Mouse (Mus musculus): ENCODE data around the gene Sptb.

Sptb gene

DNA sequence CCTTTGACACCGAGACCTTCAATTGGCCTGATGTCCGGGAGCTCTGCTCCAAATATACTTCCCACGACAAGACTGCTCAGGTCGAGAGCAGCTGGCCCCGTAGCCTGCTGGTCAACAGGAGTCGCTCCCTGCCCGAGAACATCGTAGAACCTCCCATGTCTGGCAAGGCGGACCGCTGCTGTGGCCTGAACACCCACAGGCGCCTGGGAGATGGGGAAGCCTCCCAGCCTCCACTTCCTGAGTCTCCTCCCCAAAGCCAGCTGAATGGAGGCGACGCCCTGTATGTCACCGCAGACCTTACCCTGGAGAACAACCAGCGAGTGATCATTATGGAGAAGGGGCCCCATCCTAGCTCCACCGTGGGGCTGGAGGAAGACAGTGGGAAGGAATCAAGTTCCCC, 132.5 kb downstream of the Sptb start:
- in situ Hi-C loops (cut with MseI, MboI), result no loop called here

DNA sequence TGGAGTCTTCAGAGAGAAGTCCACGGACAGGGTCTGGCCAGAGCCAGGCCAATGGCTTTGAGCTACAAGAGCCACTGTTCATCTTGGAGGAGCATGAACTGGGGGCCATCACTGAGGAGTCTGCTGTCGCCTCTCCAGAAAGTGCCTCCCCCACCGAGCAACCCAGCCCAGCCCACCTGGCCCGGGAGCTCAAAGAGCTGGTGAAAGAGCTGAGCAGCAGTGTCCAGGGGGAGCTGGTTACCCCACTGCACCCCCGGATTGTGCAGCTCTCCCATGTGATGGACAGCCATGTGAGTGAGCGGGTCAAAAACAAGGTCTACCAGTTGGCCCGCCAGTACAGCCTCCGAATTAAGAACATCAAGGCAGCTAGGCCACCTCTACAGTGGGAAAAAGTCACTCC, 133.5 kb downstream of the Sptb start:
- in situ Hi-C loops (cut with MseI, MboI), result no loop called here

DNA sequence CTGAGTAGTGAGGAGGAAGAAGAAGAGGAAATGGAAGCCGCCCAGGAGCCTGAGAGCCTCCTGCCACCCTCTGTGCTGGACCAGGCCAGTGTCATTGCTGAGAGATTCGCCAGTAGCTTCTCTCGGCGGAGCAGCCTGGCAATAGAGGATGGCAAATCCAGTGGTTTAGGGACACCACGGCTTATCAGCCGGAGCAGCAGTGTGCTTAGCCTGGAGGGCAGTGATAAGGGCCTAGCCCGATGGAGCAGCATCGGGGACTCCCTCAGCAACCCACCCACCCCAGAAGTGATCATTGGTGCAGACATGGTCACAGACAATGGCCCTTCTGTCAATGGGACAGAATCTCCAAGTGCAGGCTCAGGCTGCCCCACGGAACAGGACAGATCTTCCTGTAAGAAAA, 134.3 kb downstream of the Sptb start:
- in situ Hi-C loops (cut with MseI, MboI), result no loop called here

DNA sequence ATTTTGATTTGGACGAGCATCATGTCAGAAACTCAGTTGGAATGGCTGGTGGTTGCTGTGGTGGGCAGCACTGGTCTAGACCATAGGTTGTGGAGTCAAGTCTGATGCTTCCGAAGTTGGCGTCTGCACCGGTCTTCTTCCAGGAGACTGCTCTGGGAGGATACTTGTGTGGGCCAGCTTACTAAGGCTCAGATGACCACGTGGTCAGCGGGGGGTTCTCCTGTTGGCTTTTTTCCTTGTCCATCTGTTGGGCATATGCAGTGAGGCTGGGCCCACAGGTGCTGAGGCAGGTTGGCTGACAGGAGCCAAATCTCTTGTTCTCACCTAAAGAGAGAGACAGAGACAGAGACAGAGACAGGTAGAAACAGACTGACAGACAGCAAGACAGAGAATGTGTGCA, 135.5 kb downstream of the Sptb start:
- in situ Hi-C loops (cut with MseI, MboI), result no loop called here

DNA sequence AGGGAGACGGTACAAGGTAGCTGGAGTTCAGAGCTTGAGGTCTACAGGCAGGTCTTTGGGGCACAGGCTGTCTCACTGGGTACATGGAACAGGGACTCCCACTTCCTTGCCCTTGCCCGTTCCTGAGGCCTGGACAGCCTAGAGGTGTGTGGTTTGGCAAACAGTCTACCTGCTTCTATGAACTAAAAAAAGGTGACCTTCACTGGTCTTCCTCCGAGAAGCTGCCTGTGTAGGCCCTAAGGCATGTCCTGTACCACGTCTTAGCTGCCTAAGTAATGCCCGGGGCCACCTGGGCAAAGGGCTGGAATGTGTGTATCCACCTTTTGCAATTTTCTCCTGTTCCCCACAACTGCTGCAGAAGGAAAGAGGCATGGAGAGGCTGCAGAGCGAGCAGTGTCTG, 137.0 kb downstream of the Sptb start:
- in situ Hi-C loops (cut with MseI, MboI), result no loop called here

DNA sequence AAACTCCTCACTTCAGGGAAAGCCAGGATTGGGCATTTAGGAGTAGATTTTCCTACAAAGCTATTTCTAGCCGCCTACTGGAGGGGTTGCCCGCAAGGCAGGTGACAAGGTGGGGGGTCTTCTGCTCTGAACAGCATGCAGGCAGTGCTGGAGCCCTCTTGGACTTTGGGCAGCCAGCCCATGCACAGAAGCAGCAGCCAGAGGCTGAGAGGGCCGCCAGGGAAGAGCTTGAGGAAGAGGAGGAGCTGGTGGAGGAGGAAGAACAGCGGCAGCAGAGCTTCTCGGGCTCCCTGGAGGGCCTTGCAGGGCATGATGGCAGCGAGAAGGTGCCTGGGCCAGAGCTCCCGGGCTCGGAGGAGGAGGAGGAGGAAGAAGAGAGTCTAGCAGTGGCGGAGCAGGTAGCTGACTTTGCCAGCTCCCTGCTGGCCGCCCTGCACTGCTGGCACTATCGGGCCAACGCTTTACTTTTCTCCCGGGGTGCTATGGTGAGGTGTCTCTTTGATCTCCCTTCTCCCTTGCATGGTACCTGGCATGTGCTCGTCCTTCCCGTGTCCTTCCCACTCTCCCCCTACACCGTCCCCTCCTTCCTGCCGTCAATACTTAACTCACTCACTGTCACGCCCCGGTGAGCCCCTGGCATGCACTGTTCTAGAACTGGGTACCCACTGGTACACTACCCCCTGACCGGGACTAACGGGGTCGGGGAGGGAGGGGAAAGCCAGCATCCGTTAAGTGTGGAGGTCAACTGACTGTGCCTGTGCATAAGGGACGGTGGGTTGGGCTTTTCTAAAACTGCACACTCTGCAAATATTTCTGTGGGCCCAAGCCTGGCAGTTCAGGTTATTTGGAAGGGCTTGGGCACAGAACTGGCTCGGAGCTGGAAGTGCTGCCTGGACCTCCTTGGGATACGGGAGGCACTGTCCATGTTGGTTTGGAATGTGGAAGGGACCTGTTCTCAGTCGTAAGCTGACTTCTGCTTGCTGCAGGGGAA, 137.8 kb downstream of the Sptb start:
- in situ Hi-C loops (cut with MseI, MboI), result no loop called here

DNA sequence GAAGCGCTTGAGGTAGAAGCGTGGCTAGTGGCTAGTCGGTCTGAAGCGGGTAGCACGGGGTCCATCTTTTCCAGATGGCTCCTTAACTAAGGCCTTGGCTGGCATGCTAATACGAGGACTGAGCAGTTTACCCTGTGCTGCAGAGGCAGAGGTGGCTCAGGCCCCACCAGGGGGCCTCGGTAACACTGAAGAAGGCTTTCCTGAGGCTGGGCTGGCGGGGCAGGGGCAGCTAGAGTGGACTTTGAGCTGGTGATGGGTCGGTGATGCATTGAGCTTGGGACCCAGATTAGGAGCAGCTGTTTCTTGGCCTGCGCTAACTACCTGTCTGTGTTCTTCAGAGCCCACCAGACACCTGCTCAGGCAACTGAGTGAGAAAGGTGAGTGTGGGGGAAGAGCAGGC, 139.1 kb downstream of the Sptb start:
- in situ Hi-C loops (cut with MseI, MboI), result no loop called here

DNA sequence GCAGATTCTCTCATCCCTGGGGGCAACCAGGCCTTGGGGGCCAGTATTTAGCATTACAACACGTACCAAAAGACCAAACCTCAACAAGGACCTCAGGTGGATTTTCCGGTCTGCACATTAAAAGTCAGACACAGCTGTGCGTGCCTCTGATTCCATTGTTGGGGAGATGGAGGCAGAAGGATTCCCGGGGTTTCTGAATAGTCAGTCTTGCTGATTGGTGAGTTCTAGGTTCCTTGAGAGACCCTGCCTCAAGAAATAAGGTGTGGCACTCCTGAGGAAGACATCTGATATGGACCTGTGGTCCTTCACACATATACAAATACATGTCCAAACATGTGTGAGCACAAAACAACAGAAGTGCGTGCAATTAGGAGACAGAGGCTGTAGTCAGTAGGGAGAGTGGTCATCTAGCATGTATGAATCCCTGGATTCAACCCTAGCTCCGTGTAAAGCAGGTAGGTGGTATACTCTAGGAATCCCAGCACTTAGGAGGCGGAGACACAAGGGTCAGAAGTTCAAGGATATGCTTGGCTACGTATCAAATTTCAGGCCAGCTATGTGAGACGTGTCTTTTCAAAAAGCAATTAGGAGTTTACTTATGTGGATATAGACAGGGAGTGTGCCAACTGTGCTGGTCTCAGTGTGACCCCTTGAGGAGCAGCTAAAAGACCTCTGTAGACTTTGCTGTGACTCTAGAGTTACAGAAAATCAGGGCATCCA, 140.0 kb downstream of the Sptb start:
- in situ Hi-C loops (cut with MseI, MboI), result no loop called here

DNA sequence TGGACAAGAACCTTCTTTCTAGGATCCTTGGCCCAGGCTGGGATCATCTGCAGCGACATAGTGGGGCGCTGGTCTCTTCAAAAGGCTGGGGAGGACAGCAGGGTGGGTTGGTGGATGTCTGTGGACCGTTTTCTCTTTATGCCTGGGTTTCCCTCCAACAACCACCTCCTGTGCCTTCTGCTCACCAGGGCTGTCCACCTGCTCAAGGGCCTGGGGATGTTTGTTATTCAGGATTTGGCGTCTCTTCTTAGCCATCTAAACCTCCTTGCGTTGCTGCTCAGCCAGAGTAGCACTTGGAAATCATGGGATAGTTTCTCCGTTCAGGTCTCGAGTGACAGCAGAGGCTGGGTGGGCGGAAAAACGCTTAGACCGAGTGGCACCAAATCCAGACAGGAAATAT, 144.1 kb downstream of the Sptb start:
- in situ Hi-C loops (cut with MseI, MboI), result no loop called here

DNA sequence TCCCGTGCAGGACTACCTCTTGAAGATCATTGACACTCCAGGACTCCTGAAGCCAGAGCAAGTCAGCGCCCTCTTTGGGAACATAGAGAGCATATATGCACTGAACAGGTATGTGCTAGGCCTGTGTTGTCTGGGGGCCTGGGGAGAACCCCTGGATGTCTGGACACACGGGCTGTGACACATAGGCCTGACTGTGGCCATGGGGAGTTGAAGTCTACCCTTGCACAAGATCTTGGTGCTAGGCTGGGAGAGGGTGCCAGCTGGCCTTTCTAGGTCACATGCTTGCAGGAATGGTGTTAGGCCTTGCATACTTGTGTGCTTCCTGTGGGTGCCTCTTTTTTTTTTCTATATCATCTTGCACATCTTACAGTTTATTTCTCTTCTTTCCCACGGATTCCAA, 148.2 kb downstream of the Sptb start:
- in situ Hi-C loops (cut with MseI, MboI), result no loop called here

DNA sequence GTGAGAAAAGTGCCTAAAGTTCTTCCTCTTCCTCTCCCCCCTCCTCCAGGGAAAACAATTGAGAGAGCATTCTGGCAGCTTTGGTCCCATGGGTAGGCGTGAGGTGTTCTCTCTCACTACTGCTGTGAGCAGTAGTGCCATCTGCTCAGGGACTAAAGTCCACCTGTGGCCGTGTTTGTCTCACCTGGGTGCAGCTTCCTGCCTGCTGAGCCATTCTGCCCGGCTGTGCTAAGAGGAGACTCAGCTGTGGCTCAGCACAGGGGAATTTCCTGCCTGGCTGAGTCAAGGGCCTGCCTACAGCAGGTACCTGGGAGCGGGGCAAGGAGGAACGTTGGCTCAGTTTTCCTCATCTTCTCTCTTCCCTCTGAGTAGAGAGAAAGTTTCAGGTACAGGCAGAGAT, 152.1 kb downstream of the Sptb start:
- in situ Hi-C loops (cut with MseI, MboI), result no loop called here

DNA sequence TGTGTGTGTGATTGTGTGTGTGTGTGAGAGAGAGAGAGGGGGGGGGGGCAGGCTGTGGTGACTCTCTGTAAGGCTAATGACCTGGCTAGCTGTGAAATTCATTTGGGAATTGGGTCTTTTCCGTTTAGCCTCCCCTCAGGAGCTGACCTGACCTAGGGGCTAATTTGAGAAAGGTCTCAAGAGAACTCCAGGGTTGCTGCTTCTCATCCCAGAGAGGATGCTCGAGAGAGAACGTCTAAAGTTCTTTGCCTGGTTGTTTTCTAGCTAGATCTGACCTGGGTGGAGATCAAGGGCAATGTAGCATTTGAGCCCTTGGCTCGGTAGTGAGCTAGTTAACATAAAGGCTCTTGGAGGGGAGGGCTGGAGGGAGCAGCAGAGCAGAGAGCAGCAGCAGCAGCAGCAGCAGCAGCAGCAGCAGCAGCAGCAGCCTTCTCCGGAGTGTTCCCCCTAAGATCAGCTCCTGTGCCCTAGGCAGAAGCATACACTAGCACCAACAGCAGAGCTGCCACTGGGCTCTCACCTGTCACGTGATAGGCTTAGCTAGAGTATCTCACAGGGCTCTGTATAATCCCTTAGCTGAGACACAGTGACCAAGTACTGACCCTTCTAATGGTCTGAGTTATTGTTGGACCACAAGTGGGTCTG, 153.5 kb downstream of the Sptb start:
- in situ Hi-C loops (cut with MseI, MboI), result no loop called here

DNA sequence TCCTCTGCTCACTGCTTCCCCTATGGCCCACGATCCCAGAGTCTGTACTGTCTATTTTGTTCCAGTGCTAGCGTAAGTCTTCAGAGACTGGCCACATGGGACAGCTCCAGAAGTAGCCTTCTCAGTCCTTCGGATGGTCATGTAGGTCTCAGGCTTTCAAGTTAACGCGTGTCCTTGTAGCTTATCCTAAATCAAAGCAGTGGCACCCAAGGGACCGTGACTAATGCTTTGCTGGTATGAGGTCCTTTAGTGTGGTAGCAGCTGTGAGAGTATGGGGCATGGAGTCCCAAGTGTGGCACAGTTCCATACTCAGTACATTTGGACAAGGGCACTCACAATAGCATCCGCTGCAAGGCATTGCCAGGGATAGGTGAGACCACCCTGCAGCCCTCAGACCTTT, 154.2 kb downstream of the Sptb start:
- in situ Hi-C loops (cut with MseI, MboI), result no loop called here

DNA sequence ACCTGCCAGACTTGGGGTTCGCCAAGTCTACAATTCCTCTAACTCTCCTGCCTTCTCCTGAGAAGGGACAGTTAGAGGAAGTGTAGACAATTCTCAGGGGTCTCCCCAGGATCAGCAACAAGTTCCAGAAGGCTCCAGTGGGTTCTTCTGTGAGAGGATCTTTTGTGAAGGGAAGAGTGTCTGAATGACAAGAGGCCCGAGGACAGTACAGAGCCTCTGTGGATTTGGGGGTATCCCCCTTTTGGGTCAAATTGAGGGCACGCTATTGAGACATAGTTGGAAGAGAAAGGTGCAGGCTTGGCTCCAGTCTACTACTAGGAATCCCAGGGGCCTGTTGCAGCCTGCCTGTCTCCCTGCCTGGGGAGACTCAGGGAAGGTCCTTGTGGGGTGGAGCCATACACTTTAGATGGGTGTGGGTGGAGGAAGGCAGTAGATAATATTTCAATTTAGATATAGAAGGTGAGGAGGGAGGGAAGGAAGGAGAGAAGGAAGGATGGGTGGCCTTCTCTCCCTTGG, 155.4 kb downstream of the Sptb start:
- in situ Hi-C loops (cut with MseI, MboI), result no loop called here

DNA sequence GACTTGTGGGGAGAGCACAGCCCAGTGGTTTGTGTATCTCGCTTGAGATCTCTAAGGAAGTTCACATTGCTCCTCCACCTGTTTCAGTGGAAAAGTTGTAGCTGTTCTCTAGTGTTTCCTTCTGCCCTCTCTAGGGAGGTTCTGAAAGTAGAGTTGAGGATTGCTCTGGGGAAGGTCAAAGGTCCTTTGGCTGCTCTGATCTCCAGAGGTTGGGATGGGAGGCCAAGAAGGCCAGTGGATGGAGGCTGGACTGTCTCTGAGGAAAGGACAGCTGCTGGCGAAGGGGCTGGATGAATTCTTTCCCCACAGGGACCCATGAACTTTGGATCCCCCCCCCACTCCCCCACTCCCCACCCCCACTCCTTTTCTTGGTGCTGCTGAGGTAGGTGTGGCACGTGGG, 156.0 kb downstream of the Sptb start:
- in situ Hi-C loops (cut with MseI, MboI), result no loop called here

DNA sequence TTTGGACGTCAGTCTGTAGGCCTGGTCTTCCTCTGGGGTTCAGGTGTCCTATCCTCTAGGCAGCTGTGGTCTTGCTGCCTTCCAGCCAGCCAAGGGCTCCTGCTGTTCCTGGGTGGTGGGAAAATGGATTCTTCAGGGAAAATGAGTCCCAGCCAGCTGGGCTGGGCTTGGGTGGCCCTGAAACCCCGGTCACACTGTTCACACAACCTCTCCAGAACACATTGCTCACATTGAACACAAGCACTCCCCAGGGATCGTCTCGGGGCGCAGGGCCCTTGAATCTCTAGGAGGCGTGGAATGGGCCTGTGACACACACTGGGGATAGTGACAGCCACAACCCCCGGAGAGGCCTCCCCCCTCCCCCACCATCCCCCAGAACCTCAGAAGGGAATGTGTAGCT, 156.4 kb downstream of the Sptb start:
- in situ Hi-C loops (cut with MseI, MboI), result no loop called here

DNA sequence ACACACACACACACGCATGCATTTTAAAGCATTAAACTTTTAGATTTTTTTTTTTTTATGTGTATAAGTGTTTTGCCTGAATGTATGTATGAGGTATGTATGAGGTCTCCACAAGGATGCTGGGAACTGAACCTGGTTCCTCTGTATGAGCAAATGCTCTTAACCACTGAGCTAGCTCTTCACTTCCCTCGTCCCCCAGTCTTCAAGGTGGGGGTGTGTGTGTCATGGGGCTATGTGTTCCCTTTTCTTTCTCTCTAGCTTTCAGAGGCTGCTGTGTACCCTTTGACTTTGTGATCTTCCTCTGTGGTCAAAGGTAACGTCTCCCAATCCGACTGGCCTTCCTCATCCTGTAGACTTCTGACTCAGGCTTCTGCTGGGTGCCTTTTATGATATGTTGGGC, 157.4 kb downstream of the Sptb start:
- in situ Hi-C loops (cut with MseI, MboI), result no loop called here

DNA sequence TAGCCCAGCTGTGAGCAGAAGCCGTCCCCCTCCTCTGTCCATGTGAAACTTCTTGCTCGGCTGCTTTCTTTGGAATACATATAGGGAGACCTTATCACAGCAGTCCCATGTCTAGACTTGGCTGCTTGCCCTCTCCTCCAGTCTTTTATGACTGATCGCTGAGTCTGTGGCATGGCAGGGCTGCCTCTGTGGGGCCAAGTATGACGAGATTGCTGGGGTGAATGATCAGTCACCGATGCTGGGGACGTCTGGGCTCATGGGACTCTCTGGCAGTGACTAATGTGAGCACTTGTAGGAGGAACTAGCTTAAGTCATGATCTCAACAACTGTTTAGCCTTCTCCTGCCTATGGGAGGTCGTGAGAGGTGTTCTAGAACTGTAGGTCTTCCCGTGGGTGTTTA, 158.0 kb downstream of the Sptb start:
- in situ Hi-C loops (cut with MseI, MboI), result no loop called here

DNA sequence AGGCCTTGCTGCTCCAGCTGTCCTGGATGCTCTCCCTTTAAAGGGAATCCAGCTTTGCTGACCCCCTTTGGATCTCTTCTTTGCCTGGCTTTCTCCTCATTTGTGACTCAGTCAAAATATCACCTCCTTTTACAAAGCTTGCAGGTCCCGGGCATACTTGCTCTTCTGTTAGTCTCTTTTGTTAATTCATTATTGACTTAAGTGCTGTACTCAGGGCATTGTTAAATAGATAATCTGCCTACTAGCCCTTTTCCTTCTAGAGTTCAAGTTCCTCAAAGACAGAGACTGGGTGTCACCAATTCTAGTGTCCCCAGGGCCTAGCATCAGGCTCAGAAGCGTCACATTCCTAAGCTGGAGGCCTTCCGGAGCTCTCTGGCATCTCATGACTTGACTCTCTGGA, 161.1 kb downstream of the Sptb start:
- in situ Hi-C loops (cut with MseI, MboI), result no loop called here

DNA sequence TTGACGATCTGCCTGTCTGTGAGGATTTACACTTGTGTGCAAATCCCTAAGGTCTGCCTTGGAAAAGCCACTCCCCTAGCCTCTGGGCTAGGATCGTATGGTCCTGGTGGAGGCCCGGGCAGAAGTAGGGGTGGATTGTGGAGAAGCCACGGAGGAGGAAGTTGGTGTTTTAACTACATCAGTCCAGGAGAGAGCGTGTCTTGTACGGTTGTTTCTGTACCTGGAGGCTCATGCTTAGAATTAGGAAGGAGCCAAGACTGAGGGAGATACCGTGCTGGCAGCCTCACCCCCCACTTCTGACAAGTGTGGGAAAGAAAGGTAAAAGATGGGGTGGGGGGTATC, 162.3 kb downstream of the Sptb start:
- in situ Hi-C loops (cut with MseI, MboI), result no loop called here

DNA sequence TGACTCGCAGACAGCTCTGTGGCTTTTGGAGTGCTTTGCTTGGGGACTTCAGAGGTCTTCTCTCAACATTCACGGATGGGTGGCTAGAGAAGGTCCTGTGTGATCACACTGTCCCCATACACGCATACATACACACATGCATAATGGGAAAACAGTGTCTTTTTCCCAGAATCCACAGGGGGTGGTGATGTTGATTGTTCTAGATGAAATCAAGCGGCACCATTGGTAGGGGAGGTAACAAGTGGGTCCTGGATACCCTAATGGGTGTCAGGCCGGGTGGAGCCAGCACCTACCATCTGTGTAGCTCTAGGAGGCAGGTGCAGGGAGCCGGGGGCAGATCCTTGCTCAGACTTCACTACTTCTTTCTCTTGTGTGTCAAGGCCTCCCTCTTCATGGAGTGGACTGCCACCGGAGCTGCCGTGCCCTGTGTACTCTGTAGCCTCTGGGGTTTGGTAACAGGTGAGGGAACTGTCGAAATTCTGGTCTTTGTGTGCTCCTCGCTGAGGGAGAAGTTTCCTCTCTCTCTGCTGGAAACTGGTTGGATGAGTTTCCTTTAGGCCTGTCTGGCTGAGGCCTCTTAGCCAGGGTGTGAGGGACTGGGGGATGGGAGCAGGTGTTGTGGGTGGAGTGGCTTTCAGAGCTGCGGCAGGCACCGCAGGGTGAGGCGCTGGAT, 162.8 kb downstream of the Sptb start:
- in situ Hi-C loops (cut with MseI, MboI), result no loop called here

All from mouse trophoblast stem cell (cell line).